Mouse (Mus musculus) kidney, adult 2 months (tissue): ENCODE measurements around the gene Defb29. TPM values are rescaled to one million over a fixed set of nuclear protein-coding genes. Genes with fewer than 3 reads are reported as not detected.

ENCODE experiments used
- DNase-seq: peaks from one replicate; pipeline ENCODE4 v3.0.0; 2021
- H3K27ac ChIP-seq: fragments of 200-500 bp; 2 replicates; pipeline ENCODE4 v1.5.1; 2012; ENCODE audit warnings: low read depth, low read length, control low read depth, inconsistent platforms; ENCODE audit not compliant: insufficient read depth
- H3K27me3 ChIP-seq: fragments of 200-500 bp; replicated peaks from 2 replicates; pipeline ENCODE4 v1.6.1; 2012; ENCODE audit warnings: mild to moderate bottlenecking, moderate library complexity, low read length, inconsistent platforms; ENCODE audit not compliant: control insufficient read depth, insufficient read depth
- H3K36me3 ChIP-seq: fragments of 200-500 bp; 2 replicates; pipeline ENCODE4 v1.6.1; 2012; ENCODE audit warnings: mild to moderate bottlenecking, moderate library complexity, low read length, inconsistent platforms; ENCODE audit not compliant: control insufficient read depth, insufficient read depth
- H3K4me1 ChIP-seq: fragments of 200-500 bp; 2 replicates; pipeline ENCODE4 v1.6.1; 2011; ENCODE audit warnings: low read length; ENCODE audit not compliant: control insufficient read depth, insufficient read depth
- H3K4me3 ChIP-seq: fragments of 200-500 bp; 2 replicates; pipeline ENCODE4 v1.5.1; 2011; ENCODE audit warnings: mild to moderate bottlenecking, low read depth, low read length, control low read depth; ENCODE audit not compliant: insufficient read depth
- CTCF ChIP-seq: fragments of 200-500 bp; conservative IDR thresholded peaks from 2 replicates; pipeline ENCODE4 v1.5.1; 2011; ENCODE audit warnings: low read depth, mild to moderate bottlenecking, control low read depth, low read length, moderate library complexity, mixed read lengths; ENCODE audit not compliant: insufficient read depth, insufficient read length
- POLR2A ChIP-seq: fragments of 200-500 bp; IDR thresholded peaks from one replicate; pipeline ENCODE4 v1.6.1; 2011; ENCODE audit warnings: low read depth, low read length, control low read depth
- WGBS: fragments of 180-500 bp; shearing (Covaris S2); methylation state at CpG from one replicate; pipeline ENCODE4 v1.1.7; 2018; 5-methylcytosine and 5-hydroxymethylcytosine counted together
- polyA plus RNA-seq: library from polyadenylated mRNA; depleted of rRNA; stranded (reverse); fragments of >200 nt; gene quantifications from 2 replicates; pipeline ENCODE4 v1.2.3, GENCODE M21; 2012

The Defb29 gene
- polyA plus RNA-seq, 1 experiment: 165 TPM

DNA sequence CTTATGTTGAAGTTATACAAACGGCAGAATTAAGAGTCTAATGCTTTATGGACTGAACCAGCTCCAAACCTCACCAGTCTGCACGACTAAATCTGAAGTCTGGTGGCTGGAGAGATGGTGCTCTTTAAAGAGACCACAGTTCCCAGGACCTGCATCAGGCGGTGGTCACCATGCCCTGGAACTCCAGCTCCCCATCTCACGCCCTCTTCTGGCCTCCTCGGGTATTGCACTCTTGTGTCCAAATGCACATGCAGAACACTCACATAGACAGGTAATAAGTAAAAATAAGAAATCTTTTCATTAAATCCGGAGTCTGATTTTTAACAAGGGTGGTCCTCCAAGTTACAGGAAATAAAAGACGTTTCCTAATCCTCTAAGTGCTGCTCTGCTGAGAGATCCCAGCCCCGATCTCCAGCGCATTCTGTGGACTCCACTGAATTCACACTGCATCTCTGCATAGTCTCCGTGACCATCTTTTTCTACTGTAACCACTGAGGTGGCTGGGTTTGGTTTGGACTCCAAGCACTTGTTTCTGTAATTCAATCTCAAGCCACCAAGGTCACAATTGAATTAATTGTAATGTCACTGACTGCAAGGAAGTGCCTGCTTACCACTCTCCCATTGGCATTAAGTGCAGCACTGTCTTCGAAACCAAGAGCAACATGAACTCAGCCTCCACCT lies 32.4 kb upstream of the Defb29 start, which contains the start of gene Defb21:
Gene Defb21, plus strand, starts transcription at position 631 of the 681 bp plus-strand sequence.
- Histone ChIP-seq H3K36me3 (no peaks in the 10 kb centered on the region), H3K27me3 (no peaks in the 10 kb centered on the region), H3K4me1 (peaks cover 15% of the 10 kb centered on the region; the same call in 1 of the 2 replicates), H3K27ac (no peak within 1 kb of the TSS), H3K4me3 (no peak within 1 kb of the TSS)
- no peak for TF ChIP-seq POLR2A
- TF ChIP-seq CTCF: peak; percentile 41; the same call in 1 of the 2 replicates
- DNase-seq: no peak
- WGBS: 67% methylated on average over 11 of the region's 11 CpGs

- no peak for TF ChIP-seq POLR2A
- TF ChIP-seq CTCF: no peak
- Histone ChIP-seq H3K4me1 (peaks cover 15% of the 10 kb centered on the region; the same call in 1 of the 2 replicates), H3K36me3 (no peaks in the 10 kb centered on the region), H3K27ac (peak overlapping the region; percentile 95), H3K4me3 (no peak overlapping the region), H3K27me3 (no peaks in the 10 kb centered on the region)
- DNase-seq: peak; percentile 82
- 33% methylated on average over 6 of the region's 6 CpGs for WGBS
Observed at GRCm38 (mm10) chr2:152570313-152570712, 30.4 kb upstream of the Defb29 start.

GRCm38 (mm10) chr2:152569881-152570280 lies 30.0 kb upstream of the Defb29 start:
- H3K27ac ChIP-seq: peak overlapping the region; percentile 95
- H3K4me3 ChIP-seq: no peak overlapping the region
- no peaks in the 10 kb centered on the region for H3K27me3 ChIP-seq
- 51% methylated on average over 4 of the region's 4 CpGs for WGBS
- peaks cover 15% of the 10 kb centered on the region; the same call in 1 of the 2 replicates for H3K4me1 ChIP-seq
- peak; percentile 55 for DNase-seq
- no peaks in the 10 kb centered on the region for H3K36me3 ChIP-seq
- TF ChIP-seq CTCF (no peak), POLR2A (no peak)

DNA sequence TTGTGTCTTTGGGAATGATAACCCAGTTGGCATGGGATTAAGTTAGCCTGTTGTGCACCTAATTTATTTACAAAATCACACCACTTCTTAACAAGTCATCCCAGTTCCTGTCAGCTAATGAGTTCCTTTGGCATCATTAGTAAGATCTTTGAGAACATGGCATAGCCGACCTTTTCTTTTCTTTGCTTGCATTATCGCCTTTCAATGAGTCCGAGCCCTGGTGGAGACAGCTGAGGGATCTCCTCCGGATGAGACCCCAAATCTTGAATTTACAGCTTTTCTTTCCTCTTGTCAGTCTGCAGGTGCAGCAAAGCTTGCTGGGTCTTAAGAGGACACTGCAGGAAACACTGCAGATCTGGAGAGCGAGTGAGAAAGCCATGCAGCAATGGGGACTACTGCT lies 29.1 kb upstream of the Defb29 start, which contains the start of gene Gm17416:
Gene Gm17416, plus strand, starts transcription at position 301 of the 400 bp plus-strand sequence.
- no peak within 1 kb of the TSS for H3K4me3 ChIP-seq
- no peak for TF ChIP-seq POLR2A
- TF ChIP-seq CTCF: no peak
- no peak for DNase-seq
- WGBS: 83% methylated on average over 5 of the region's 5 CpGs
- H3K27me3 ChIP-seq: no peaks in the 10 kb centered on the region
- H3K4me1 ChIP-seq: peaks cover 15% of the 10 kb centered on the region; the same call in 1 of the 2 replicates
- H3K27ac ChIP-seq: peak within 1 kb of the TSS; percentile 95
- H3K36me3 ChIP-seq: no peaks in the 10 kb centered on the region

DNA sequence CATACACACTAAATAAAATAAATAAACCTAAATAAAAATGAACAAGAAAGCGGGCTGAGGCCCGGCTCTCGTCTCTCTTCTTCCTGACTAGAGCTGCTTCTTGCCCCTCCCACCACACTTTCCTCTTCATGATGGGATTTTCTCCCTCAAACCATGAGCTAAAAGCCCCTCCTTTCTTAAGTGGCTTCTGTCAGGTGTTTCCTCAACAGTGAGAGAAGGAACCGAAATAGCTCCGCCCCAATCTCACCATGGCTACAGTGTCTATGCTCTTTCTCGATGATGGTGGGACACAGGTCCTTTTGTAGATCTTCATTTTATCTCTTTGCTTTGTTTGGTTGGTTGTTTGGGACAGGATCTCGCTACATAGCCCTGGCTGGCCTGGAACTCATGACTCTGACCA lies 16.8 kb upstream of the Defb29 start:
- Histone ChIP-seq H3K36me3 (no peaks in the 10 kb centered on the region), H3K27me3 (no peaks in the 10 kb centered on the region), H3K4me1 (no peaks in the 10 kb centered on the region; the same call in 1 of the 2 replicates), H3K4me3 (no peak overlapping the region), H3K27ac (no peak overlapping the region)
- no peak for DNase-seq
- no peak for TF ChIP-seq CTCF
- no peak for TF ChIP-seq POLR2A
- WGBS: 88% methylated on average over 7 of the region's 7 CpGs

GRCm38 (mm10) chr2:152553774-152554423 lies 14.0 kb upstream of the Defb29 start:
- WGBS: 9% methylated on average over 16 of the region's 16 CpGs
- no peak for TF ChIP-seq POLR2A
- TF ChIP-seq CTCF: peak; percentile 77
- Histone ChIP-seq H3K27me3 (no peaks in the 10 kb centered on the region), H3K36me3 (no peaks in the 10 kb centered on the region), H3K4me3 (no peak overlapping the region), H3K4me1 (no peaks in the 10 kb centered on the region; the same call in 1 of the 2 replicates), H3K27ac (no peak overlapping the region)
- peak; percentile 79 for DNase-seq

DNA sequence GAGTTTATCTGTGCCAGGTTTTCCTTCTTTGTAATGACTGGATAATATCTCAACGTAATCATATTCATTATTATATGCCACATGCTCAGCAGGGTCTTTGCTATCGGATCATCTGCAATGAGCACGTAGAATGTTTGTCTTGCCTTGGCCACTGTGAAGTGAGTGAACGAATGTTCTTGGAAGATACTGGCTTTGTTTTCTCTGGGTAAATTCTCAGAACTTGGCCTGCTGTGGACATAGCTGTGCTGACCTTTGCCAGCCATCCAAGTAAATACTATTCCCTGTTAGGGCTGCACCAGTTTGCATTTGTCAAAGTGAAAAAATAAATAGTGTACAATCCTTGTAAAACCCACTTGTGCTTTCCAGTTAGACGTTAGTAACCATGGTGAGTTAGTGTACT lies 8.2 kb upstream of the Defb29 start:
- Histone ChIP-seq H3K27ac (no peak overlapping the region), H3K4me3 (no peak overlapping the region), H3K36me3 (no peaks in the 10 kb centered on the region), H3K27me3 (no peaks in the 10 kb centered on the region), H3K4me1 (peaks cover 8% of the 10 kb centered on the region)
- WGBS: 62% methylated on average over 5 of the region's 5 CpGs
- peak; percentile 77 for DNase-seq
- no peak for TF ChIP-seq CTCF
- no peak for TF ChIP-seq POLR2A
